Mouse (Mus musculus): Measurements from ENCODE around the gene Vmn1r214. TPM values are rescaled to one million over a fixed set of nuclear protein-coding genes. Genes with fewer than 3 reads are reported as not detected.

The Vmn1r214 gene
- polyA plus RNA-seq (2015; fragmentation: Nextera tagmentation; extraction: Ambion mirVana), result not detected in 2 replicates

DNA sequence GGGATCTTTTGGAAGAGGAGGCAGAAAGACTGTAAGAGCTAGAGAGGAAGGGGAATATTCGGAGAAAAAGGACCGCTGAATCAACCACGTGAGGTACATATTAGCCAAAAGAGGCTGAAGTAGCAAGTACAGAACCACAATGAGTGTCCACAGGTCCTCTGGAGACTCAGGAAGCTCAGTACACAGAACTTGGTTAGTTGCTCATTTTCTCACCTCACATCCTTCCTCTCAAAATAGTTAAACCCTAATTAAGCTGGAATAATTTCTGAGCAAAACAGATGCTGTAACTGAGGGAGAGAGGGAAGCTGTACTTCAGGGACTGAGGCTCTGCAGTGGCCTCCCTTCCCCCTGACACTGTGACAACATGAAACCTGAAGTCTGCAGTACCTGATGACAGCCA is at the start of gene Vmn1r214:
Vmn1r214 (plus strand) TSS at position 301 of the 400 bp plus-strand sequence.
- Histone ChIP-seq H3K27me3 (ENCODE audit: control insufficient read depth, insufficient read depth, low read depth, low read length) (no peaks in the 10 kb centered on the region), H3K27ac (ENCODE audit: low read length) (no peak within 1 kb of the TSS), H3K9me3 (replicated peaks; ENCODE audit: control insufficient read depth, low read length, poor library complexity, severe bottlenecking) (no peaks in the 10 kb centered on the region), H3K4me3 (ENCODE audit: low read depth, low read length) (no peak within 1 kb of the TSS), H3K4me2 (ENCODE audit: low read length) (no peak within 1 kb of the TSS), H3K4me1 (ENCODE audit: control insufficient read depth, insufficient read depth, low read length) (no peaks in the 10 kb centered on the region), H3K36me3 (ENCODE audit: control insufficient read depth, insufficient read depth, low read length) (no peaks in the 10 kb centered on the region), H3K9ac (ENCODE audit: low read depth, low read length) (no peak within 1 kb of the TSS)
- WGBS, result 94% methylated on average over 3 of the region's 3 CpGs
- no peak for ATAC-seq

DNA sequence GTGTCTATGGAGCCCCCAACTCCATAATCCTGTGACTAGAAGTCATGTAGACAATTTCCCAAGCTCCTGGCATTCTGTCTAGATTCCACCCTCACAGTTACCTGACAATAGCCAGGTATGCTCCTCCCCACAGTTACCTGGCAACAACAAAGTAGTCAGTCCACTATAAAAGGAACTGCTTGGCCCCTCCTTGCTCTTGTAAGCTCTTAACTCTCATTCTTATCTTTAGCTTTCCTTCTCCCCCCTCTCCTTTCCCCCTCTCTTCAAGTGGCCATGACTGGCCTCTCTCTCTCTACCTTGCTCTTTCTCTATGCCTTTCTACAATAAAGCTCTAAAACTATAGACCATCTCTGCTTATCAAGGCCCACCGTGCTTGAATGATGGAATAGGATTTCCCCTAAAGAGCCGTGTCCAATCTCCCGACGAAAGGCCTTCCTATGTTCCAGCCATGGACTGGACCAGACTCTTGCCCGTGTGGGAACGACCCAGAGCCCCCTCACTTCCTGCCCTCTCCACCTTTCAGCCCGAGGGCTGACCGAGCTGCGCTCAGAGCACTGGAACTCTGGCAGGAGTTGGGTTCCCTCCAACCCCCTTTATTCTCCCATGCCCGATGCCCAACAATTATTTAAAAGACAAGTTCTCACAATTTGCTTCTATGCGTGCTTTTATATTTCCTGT is 39.9 kb upstream of the Vmn1r214 start:
- Histone ChIP-seq H3K4me3 (ENCODE audit: low read depth, low read length) (no peak overlapping the region), H3K9me3 (replicated peaks; ENCODE audit: control insufficient read depth, low read length, poor library complexity, severe bottlenecking) (no peaks in the 10 kb centered on the region), H3K27me3 (ENCODE audit: control insufficient read depth, insufficient read depth, low read depth, low read length) (no peaks in the 10 kb centered on the region), H3K27ac (ENCODE audit: low read length) (no peak overlapping the region), H3K4me2 (ENCODE audit: low read length) (no peak overlapping the region), H3K9ac (ENCODE audit: low read depth, low read length) (no peak overlapping the region), H3K36me3 (ENCODE audit: control insufficient read depth, insufficient read depth, low read length) (no peaks in the 10 kb centered on the region), H3K4me1 (ENCODE audit: control insufficient read depth, insufficient read depth, low read length) (no peaks in the 10 kb centered on the region)
- 88% methylated on average over 11 of the region's 11 CpGs for WGBS
- no peak for ATAC-seq

DNA sequence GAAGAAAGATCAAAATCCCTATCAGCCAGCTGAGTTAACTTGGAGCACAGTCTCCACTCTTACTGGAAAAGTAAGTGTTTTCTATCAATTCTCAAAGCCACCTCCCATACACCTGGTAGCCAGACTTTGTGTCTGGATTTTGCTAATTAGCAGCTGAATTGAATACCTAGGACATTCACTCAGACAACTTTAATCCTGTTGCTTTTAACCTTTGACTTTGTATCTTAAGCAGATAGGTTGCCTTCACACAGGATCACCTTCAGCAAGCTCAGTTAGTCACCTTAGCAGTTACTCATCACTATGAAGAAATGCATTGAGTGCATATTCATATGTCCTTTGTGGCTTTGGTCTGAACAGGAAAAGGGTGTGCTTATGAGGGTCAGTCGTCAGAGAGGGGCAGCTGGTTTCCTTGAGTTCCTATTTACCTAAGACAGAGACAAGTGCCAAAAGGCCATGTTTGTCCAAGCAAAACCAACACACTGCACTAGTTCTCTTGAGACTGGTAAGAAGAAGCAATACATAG is 38.0 kb upstream of the Vmn1r214 start:
- Histone ChIP-seq H3K4me3 (ENCODE audit: low read depth, low read length) (no peak overlapping the region), H3K9ac (ENCODE audit: low read depth, low read length) (no peak overlapping the region)
- WGBS, result 54% methylated on average over 1 of the region's 1 CpGs

DNA sequence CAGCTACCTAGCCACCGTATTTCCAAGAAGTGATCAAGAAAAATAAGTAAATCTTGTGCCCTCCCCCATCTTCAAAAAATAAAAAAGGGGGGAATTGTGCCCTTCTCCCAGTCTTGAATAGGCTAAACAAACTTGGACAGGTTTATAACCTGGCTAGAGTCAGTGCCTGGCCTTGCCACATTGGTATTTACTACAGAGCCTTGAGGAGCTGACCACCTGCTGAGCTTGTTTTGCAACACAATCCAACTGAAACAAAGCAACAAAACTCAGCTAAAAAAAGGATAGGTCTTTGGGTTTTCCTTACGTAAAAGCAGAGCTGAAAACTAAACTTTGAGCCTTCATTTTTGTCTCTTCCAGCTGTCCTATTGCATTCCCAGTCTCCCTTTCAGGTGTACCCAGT is 37.5 kb upstream of the Vmn1r214 start:
- ATAC-seq, result no peak
- no peak overlapping the region for H3K9ac ChIP-seq (ENCODE audit: low read depth, low read length)
- H3K36me3 ChIP-seq (ENCODE audit: control insufficient read depth, insufficient read depth, low read length), result no peaks in the 10 kb centered on the region
- no peak overlapping the region for H3K4me3 ChIP-seq (ENCODE audit: low read depth, low read length)
- H3K9me3 ChIP-seq (replicated peaks; ENCODE audit: control insufficient read depth, low read length, poor library complexity, severe bottlenecking), result no peaks in the 10 kb centered on the region
- H3K27ac ChIP-seq (ENCODE audit: low read length), result no peak overlapping the region
- no peaks in the 10 kb centered on the region for H3K27me3 ChIP-seq (ENCODE audit: control insufficient read depth, insufficient read depth, low read depth, low read length)
- WGBS, result 54% methylated on average over 2 of the region's 2 CpGs
- no peak overlapping the region for H3K4me2 ChIP-seq (ENCODE audit: low read length)
- no peaks in the 10 kb centered on the region for H3K4me1 ChIP-seq (ENCODE audit: control insufficient read depth, insufficient read depth, low read length)

More for the DNA sequence above, 38.0 kb upstream of the Vmn1r214 start:
- Histone ChIP-seq H3K4me2 (ENCODE audit: low read length) (no peak overlapping the region), H3K4me1 (ENCODE audit: control insufficient read depth, insufficient read depth, low read length) (no peaks in the 10 kb centered on the region), H3K27me3 (ENCODE audit: control insufficient read depth, insufficient read depth, low read depth, low read length) (no peaks in the 10 kb centered on the region), H3K9me3 (replicated peaks; ENCODE audit: control insufficient read depth, low read length, poor library complexity, severe bottlenecking) (no peaks in the 10 kb centered on the region), H3K36me3 (ENCODE audit: control insufficient read depth, insufficient read depth, low read length) (no peaks in the 10 kb centered on the region), H3K27ac (ENCODE audit: low read length) (no peak overlapping the region)
- ATAC-seq, result no peak

DNA sequence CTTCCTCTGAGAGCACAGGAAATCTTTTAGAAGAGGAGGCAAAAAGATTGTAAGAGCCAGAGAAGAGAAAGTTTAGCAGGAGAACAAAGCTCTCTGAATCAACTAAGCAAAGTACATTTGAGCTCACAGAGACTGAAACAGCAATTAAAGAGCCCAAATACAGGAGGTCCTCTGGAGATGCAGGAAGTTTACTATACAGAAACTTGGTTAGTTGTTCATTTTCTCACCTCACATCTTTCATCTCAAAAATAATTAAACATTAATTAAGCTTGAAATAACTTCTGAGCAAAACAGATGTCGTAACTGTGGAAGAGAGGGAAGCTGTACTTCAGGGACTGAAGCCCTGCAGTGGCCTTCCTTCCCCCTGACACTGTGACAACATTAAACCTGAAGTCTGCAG is 22.9 kb upstream of the Vmn1r214 start, which contains the start of gene Vmn1r213:
Vmn1r213 (plus strand) TSS at position 301 of the 400 bp plus-strand sequence.
- H3K4me2 ChIP-seq (ENCODE audit: low read length), result no peak within 1 kb of the TSS
- WGBS, result 86% methylated on average over 1 of the region's 1 CpGs
- H3K4me1 ChIP-seq (ENCODE audit: control insufficient read depth, insufficient read depth, low read length), result no peaks in the 10 kb centered on the region
- no peak within 1 kb of the TSS for H3K9ac ChIP-seq (ENCODE audit: low read depth, low read length)
- no peak within 1 kb of the TSS for H3K27ac ChIP-seq (ENCODE audit: low read length)
- H3K36me3 ChIP-seq (ENCODE audit: control insufficient read depth, insufficient read depth, low read length), result no peaks in the 10 kb centered on the region
- H3K4me3 ChIP-seq (ENCODE audit: low read depth, low read length), result no peak within 1 kb of the TSS
- no peak for ATAC-seq
- no peaks in the 10 kb centered on the region for H3K9me3 ChIP-seq (replicated peaks; ENCODE audit: control insufficient read depth, low read length, poor library complexity, severe bottlenecking)
- no peaks in the 10 kb centered on the region for H3K27me3 ChIP-seq (ENCODE audit: control insufficient read depth, insufficient read depth, low read depth, low read length)

DNA sequence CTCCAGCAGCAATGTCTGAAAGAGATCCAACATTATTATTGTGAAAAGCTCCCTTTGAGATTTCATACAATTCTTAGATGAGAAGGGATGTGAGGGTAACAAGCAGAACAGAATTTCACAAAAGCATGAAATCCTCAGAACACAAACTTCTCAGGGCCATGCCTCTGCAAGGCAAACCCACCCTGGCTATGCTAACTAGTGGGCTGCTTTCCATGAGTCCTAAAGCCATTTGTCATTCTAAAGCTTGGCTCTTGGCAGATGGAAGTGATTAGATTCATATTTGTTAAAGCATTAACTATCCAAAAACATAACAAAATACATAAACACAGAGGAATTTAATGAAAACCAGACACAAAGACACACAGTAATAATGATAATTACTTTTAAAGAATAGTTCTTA is 12.1 kb upstream of the Vmn1r214 start:
- no peak for ATAC-seq
- H3K4me2 ChIP-seq (ENCODE audit: low read length), result no peak overlapping the region
- no peaks in the 10 kb centered on the region for H3K27me3 ChIP-seq (ENCODE audit: control insufficient read depth, insufficient read depth, low read depth, low read length)
- H3K9ac ChIP-seq (ENCODE audit: low read depth, low read length), result no peak overlapping the region
- no peak overlapping the region for H3K4me3 ChIP-seq (ENCODE audit: low read depth, low read length)
- H3K4me1 ChIP-seq (ENCODE audit: control insufficient read depth, insufficient read depth, low read length), result no peaks in the 10 kb centered on the region
- no peaks in the 10 kb centered on the region for H3K36me3 ChIP-seq (ENCODE audit: control insufficient read depth, insufficient read depth, low read length)
- no peaks in the 10 kb centered on the region for H3K9me3 ChIP-seq (replicated peaks; ENCODE audit: control insufficient read depth, low read length, poor library complexity, severe bottlenecking)
- no peak overlapping the region for H3K27ac ChIP-seq (ENCODE audit: low read length)

DNA sequence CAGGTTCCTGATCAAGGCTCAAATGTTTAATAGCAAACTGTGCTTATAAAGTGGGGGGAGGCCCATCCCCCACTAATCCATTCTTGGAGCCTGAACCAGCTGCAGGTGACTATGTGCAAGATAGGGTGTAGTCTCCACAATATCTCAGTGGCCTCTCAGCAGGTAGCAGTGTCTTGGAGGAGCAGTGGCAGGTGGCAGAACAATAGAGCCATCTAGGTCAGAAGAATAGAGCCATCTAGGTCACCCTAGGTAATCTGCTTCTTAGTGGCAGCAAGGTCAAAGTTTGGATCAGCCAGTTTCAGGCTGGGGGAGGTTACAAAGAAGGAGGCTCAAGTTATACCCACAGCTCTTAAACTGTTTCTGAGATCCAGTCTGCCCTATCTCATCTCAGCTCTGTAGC is 5.4 kb upstream of the Vmn1r214 start:
- no peaks in the 10 kb centered on the region for H3K4me1 ChIP-seq (ENCODE audit: control insufficient read depth, insufficient read depth, low read length)
- H3K27me3 ChIP-seq (ENCODE audit: control insufficient read depth, insufficient read depth, low read depth, low read length), result no peaks in the 10 kb centered on the region
- H3K36me3 ChIP-seq (ENCODE audit: control insufficient read depth, insufficient read depth, low read length), result no peaks in the 10 kb centered on the region
- no peaks in the 10 kb centered on the region for H3K9me3 ChIP-seq (replicated peaks; ENCODE audit: control insufficient read depth, low read length, poor library complexity, severe bottlenecking)
- no peak overlapping the region for H3K4me3 ChIP-seq (ENCODE audit: low read depth, low read length)
- no peak overlapping the region for H3K9ac ChIP-seq (ENCODE audit: low read depth, low read length)
- ATAC-seq, result no peak
- no peak overlapping the region for H3K27ac ChIP-seq (ENCODE audit: low read length)
- no peak overlapping the region for H3K4me2 ChIP-seq (ENCODE audit: low read length)

DNA sequence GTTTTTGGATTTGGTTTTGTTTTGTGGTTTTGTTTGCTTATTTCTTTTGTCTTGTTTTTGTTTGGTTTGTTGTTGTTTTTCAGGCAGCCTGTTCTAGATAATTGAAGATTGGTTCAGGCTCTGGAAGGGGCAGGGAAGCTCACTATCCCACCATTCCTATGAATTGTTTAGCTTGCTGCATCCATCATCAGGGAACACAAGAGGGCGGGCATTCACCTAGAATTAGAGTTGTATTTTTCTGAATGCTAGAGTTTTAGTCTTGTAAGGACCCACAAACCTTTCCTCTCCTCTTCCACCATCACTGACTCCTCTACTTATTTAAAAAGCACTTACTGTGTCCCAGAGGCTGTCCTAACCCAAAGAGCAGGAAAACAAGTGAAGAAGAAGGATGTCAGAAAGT is 27.6 kb downstream of the Vmn1r214 start:
- no peak for ATAC-seq
- WGBS, result 43% methylated on average over 1 of the region's 1 CpGs
- no peaks in the 10 kb centered on the region for H3K27me3 ChIP-seq (ENCODE audit: control insufficient read depth, insufficient read depth, low read depth, low read length)
- H3K4me1 ChIP-seq (ENCODE audit: control insufficient read depth, insufficient read depth, low read length), result no peaks in the 10 kb centered on the region
- H3K9me3 ChIP-seq (replicated peaks; ENCODE audit: control insufficient read depth, low read length, poor library complexity, severe bottlenecking), result no peaks in the 10 kb centered on the region
- no peak overlapping the region for H3K4me3 ChIP-seq (ENCODE audit: low read depth, low read length)
- H3K9ac ChIP-seq (ENCODE audit: low read depth, low read length), result no peak overlapping the region
- H3K27ac ChIP-seq (ENCODE audit: low read length), result no peak overlapping the region
- no peak overlapping the region for H3K4me2 ChIP-seq (ENCODE audit: low read length)
- H3K36me3 ChIP-seq (ENCODE audit: control insufficient read depth, insufficient read depth, low read length), result no peaks in the 10 kb centered on the region

DNA sequence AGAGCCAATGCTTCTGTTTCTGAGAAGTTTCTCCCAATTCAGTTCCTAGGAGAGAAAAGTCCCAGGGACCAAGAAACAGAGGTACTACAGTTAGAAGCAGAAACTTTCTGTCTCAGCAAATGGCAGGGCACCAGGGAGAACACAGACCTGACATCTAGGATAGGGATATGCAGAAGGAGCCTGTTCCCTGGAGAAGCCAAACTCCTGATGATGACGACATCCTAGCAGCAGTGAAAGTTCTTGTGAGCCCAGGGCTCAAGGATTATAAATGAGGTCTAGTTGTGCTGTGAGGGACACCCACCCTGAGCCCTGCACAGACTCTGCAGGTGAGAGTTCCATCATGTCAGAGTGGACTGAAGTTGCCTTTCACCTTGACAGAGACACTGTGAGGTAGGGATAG is 37.5 kb downstream of the Vmn1r214 start, which contains the start of gene Vmn1r215:
Vmn1r215 (plus strand) TSS at position 301 of the 400 bp plus-strand sequence.
- Histone ChIP-seq H3K9me3 (replicated peaks; ENCODE audit: control insufficient read depth, low read length, poor library complexity, severe bottlenecking) (no peaks in the 10 kb centered on the region), H3K27ac (ENCODE audit: low read length) (no peak within 1 kb of the TSS), H3K4me1 (ENCODE audit: control insufficient read depth, insufficient read depth, low read length) (no peaks in the 10 kb centered on the region), H3K4me2 (ENCODE audit: low read length) (no peak within 1 kb of the TSS), H3K4me3 (ENCODE audit: low read depth, low read length) (no peak within 1 kb of the TSS), H3K9ac (ENCODE audit: low read depth, low read length) (no peak within 1 kb of the TSS), H3K27me3 (ENCODE audit: control insufficient read depth, insufficient read depth, low read depth, low read length) (no peaks in the 10 kb centered on the region), H3K36me3 (ENCODE audit: control insufficient read depth, insufficient read depth, low read length) (no peaks in the 10 kb centered on the region)
- ATAC-seq, result no peak
- WGBS, result 75% methylated on average over 1 of the region's 1 CpGs

All from midbrain, embryonic 16.5 days (tissue).